Mouse (Mus musculus) gonadal fat pad, adult 2 months (tissue): ENCODE data around the gene Plce1. TPM values are rescaled to one million over a fixed set of nuclear protein-coding genes. Genes with fewer than 3 reads are reported as not detected.

Experiments used
- DNase-seq: peaks from one replicate; pipeline ENCODE4 v3.0.0-alpha.2; 2012; ENCODE audit warnings: low read depth
- polyA plus RNA-seq: library from polyadenylated mRNA; depleted of rRNA; stranded (reverse); fragments of >200 nt; gene quantifications from 2 replicates; pipeline ENCODE4 v1.2.3, GENCODE M21; 2012

Plce1 gene
- polyA plus RNA-seq, 1 experiment = 5.4 TPM

DNA sequence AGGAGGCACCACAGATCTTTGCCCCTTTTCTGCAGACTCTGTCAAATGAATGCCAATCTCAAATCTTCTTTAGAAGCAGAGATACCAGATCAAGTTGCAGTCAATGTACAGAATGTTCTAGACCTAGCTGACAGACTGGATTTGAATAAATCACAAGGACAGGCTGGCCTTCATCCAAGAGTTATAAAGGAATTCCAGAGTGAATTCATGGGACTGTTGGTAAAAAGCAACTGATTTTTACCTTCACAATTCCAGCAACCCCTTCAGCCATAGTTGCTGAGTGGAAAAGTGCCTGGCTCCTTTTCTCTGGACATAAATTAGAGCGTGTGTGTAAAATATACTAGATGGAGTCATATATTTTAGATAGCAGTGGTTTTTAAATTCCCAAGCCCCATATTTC, 102.0 kb downstream of the Plce1 start:
- DNase-seq = no peak

DNA sequence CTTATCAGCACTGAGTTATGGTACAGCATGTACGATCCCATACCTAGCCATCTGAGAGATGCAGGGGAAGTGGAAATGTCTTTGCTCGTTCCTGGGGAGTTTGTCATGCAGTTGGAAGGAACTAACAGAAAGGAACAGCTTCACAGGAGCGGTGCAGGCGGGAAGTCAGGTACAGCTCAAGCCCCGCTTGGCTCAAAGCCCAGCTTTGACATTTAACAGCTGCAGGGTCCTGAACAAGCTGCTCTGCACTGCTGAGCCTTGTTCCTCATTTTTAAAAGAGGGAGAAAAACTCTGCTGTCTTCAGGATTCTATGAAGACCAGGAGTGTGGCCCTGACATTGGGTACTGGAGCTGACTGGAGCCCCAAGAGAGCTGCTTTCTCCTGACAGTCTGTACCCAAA, 106.7 kb downstream of the Plce1 start:
- no peak for DNase-seq

GRCm38 (mm10) chr19:38589466-38589865, 108.6 kb downstream of the Plce1 start:
- no peak for DNase-seq

DNA sequence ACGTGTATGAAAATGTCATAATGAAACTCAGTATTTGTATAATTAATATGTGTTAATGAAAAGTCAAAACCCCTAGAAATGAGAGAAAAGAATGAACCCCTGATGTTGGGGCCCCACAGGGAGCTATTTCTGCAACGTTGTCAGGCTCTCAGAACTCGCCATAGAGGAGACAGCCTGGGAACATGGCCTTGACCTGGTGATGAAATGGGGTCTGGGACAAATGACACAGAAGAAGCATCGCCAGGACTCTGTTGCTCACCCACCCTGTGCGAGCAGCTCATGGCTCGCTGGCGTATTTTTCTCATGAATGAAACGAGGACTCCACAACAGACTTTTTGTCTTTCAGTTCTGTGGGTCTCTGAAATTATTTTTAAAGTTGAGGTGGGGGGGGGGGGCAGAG, 109.0 kb downstream of the Plce1 start:
- no peak for DNase-seq

DNA sequence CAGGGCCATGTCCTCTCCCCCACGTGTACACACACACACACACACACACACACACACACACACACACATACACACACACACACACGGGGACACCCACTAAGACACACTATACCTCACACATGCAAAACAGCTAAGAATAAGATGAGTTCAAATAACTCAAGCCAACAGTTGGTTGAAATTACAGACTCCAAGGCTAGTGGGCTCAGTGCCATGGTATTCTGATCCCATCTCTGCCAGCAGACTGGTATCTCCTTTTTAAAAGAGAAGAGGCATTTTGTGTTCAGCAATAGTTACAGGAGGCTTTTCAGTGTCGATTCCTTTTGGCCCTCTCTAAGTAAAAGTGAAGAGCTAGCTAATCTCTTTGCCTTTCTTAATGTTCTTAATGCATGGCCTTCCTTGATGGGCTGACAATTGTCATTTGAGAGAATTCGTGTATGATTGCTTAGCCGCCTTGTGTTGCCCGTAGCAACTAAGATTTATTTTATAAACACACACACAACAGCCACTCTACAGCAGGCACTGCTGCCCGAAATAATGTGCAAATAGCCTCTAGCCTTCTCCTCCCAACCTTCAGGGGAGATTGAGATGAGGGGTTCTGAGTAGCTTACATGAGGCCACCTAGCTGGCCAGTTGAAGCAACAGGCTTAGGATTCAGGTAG, 111.8 kb downstream of the Plce1 start:
- no peak for DNase-seq

GRCm38 (mm10) chr19:38593225-38593897, 112.5 kb downstream of the Plce1 start:
- DNase-seq = no peak

DNA sequence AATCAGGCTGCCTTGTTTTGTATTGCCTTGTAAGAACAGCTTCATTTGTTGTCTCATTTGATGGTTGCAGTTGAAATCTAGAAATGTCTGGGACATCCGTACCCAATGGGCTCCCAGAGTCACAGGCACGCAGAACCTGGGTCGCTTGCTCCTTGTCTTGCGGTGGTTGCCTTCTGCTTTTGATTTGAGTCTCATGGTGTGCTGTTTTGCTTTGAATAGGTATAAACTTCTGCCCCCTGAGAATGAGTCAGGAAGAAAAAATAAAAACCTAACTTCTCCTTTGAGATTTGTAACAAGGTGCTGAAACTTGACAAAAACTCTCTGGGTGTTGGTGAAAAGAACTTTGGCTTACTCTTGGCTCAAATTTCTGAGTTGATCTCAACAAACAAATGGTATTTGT, 115.2 kb downstream of the Plce1 start:
- DNase-seq = no peak

- DNase-seq = no peak
Observed at GRCm38 (mm10) chr19:38597392-38597791, 116.5 kb downstream of the Plce1 start.

- DNase-seq = no peak
Observed at GRCm38 (mm10) chr19:38599001-38599400, 118.1 kb downstream of the Plce1 start.

GRCm38 (mm10) chr19:38601127-38601526, 120.2 kb downstream of the Plce1 start:
- no peak for DNase-seq

DNA sequence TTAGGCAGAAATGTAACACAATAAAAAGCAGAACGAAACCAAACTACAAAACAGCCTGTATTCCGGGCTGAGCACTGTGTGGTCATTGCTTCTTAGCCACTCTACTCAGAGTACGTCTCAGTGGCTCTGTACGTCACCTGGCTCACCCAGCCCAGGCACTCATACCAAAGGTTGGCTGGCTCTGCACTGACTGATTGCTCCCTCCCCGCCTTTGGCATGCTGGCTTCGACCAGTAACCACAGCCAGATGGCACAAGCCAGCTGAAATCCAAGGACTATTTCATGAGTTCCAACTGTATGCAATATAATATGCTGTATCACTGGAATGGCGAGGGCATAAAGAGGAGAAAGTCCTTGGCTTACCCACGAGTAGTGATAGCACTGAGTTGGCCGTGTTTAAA, 121.9 kb downstream of the Plce1 start:
- DNase-seq = no peak

DNA sequence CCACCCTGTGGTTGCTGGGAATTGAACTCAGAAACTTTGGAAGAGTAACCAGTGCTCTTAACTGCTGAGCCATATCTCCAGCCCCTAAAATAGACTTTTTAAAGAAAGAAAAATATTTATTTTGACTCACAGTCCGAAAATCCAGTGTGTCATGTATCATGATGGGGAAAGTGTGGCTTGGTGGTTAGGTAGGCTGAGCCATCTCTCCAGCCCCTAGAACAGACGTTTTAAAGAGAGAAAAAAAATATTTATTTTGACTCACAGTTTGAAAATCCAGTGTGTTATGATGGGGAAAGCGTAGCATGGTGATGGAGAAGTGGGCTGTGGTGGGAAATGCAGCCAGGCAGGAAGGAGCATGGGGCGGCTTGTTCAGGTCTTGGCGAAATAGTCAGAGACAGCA, 126.3 kb downstream of the Plce1 start:
- no peak for DNase-seq

- DNase-seq = no peak
Observed at GRCm38 (mm10) chr19:38608951-38609654, 128.2 kb downstream of the Plce1 start.

GRCm38 (mm10) chr19:38610291-38610690, 129.4 kb downstream of the Plce1 start:
- DNase-seq = no peak

DNA sequence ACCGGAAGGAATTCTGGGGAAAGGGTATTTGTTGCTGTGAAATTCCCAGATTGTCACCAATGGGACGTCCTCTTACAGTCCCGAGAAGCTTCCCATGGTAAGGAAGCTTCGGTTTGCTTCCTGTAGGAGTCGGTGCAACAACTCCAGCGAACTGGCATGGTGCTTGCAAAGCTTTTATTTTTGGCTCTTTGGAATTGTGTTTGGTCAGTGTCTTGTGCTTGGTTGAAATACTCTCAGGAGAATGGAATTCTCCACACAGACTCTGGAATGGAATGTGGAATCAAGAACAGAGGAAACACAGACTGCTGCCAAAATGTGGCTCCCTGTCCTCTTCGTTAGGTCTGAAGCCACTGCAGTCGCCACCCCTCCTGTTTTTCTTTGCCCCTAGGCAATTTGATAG, 129.9 kb downstream of the Plce1 start:
- no peak for DNase-seq

GRCm38 (mm10) chr19:38614067-38614675, 133.3 kb downstream of the Plce1 start:
- DNase-seq = no peak

DNA sequence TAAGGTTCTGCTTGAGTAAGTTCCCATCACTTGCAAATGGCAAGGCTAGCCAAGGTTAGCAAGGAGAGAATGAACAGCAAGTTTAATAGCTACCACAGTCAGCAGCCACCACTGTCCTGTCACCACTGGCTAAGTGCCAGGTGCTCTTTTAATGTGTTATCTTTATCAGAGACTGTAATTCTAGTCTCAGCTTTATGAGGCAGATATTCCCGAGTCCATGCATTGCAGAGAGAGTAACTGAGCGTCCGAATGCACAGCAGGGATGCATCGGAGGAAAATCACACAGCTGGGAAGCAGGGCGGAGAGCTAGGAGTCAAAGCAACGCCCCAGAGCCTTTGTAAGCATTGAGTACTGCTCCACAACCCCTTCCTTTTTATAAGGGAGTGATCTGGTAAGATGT, 134.4 kb downstream of the Plce1 start:
- no peak for DNase-seq

- DNase-seq = no peak
Observed at GRCm38 (mm10) chr19:38620134-38620533, 139.2 kb downstream of the Plce1 start.

DNA sequence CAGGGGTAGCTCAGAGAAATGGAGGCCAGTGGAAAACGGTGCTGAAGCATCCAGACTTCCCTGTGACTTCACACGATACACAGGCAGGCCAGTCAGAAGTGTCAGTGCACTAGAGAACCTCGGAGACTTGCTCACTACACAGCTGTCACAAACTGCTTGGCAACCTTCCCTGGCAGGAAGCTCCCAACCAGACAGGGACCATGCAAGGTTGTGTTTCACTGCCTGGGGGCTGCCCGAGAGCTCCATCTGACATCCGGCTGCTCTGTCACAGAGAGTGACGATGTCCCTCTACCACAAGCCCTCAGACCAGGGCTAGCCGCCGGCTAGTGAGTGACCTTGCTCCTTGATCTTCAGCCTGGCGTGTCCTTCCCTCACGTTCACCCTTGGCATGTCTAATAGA, 140.6 kb downstream of the Plce1 start:
- DNase-seq = no peak

GRCm38 (mm10) chr19:38626246-38627015, 145.5 kb downstream of the Plce1 start:
- DNase-seq = no peak

GRCm38 (mm10) chr19:38627075-38627768, 146.3 kb downstream of the Plce1 start:
- no peak for DNase-seq
